Mouse (Mus musculus) stomach, embryonic 16.5 days (tissue): ENCODE measurements around the gene Trio. TPM values are rescaled to one million over a fixed set of nuclear protein-coding genes. Genes with fewer than 3 reads are reported as not detected.

Source experiments
- ATAC-seq: fragments of 200-750 bp; cut with Nextera tagmentation; 2 replicates; pipeline ENCODE4 v1.8.0; 2017; ENCODE audit warnings: moderate number of reproducible peaks, moderate TSS enrichment; ENCODE audit not compliant: insufficient read depth, low FRiP score
- H3K27ac ChIP-seq: fragments of 300-500 bp; sonication (generic); 2 replicates; pipeline ENCODE4 v1.5.1; 2014; ENCODE audit warnings: low read length
- H3K27me3 ChIP-seq: fragments of 300-500 bp; sonication (generic); 2 replicates; pipeline ENCODE4 v1.6.1; 2014; ENCODE audit warnings: low read length, control low read depth, mixed read lengths; ENCODE audit not compliant: control insufficient read depth, insufficient read depth
- H3K36me3 ChIP-seq: fragments of 300-500 bp; sonication (generic); 2 replicates; pipeline ENCODE4 v1.6.1; 2014; ENCODE audit warnings: low read length; ENCODE audit not compliant: control insufficient read depth, insufficient read depth
- H3K4me1 ChIP-seq: fragments of 300-500 bp; sonication (generic); 2 replicates; pipeline ENCODE4 v1.6.1; 2014; ENCODE audit warnings: low read length, control low read depth, mixed read lengths; ENCODE audit not compliant: control insufficient read depth, insufficient read depth
- H3K4me2 ChIP-seq: fragments of 300-500 bp; sonication (generic); 2 replicates; pipeline ENCODE4 v1.6.1; 2014; ENCODE audit warnings: low read depth, low read length, mixed read lengths
- H3K4me3 ChIP-seq: fragments of 300-500 bp; sonication (generic); replicated peaks from 2 replicates; pipeline ENCODE4 v1.5.1; 2014; ENCODE audit warnings: mild to moderate bottlenecking, low read length
- H3K9ac ChIP-seq: fragments of 300-500 bp; sonication (generic); 2 replicates; pipeline ENCODE4 v1.6.1; 2014; ENCODE audit warnings: low read length
- H3K9me3 ChIP-seq: fragments of 300-500 bp; sonication (generic); replicated peaks from 2 replicates; pipeline ENCODE4 v1.6.1; 2016; ENCODE audit warnings: low read length, control low read depth; ENCODE audit not compliant: control insufficient read depth
- WGBS: fragments of 180-500 bp; shearing (Covaris S2); extraction: QIAGEN DNeasy Blood & Tissue Kit; methylation state at CpG from one replicate; pipeline ENCODE4 v1.1.7; 2014; 5-methylcytosine and 5-hydroxymethylcytosine counted together
- polyA plus RNA-seq: library from polyadenylated mRNA; unstranded; fragments of >200 nt; fragmentation: Nextera tagmentation; extraction: Ambion mirVana; gene quantifications from 2 replicates; pipeline ENCODE4 v1.2.1, GENCODE M21; 2015

Trio gene
- polyA plus RNA-seq, 1 experiment from 2014 or later: 22.9 TPM

GRCm38 (mm10) chr15:27991892-27992593 lies 33.6 kb downstream of the Trio start:
- no peak overlapping the region for H3K4me3 ChIP-seq
- H3K36me3 ChIP-seq: no peaks in the 10 kb centered on the region
- no peak overlapping the region for H3K9ac ChIP-seq
- H3K27ac ChIP-seq: peak overlapping the region; percentile 72
- H3K9me3 ChIP-seq: no peaks in the 10 kb centered on the region
- no peaks in the 10 kb centered on the region for H3K27me3 ChIP-seq
- ATAC-seq: no peak; the same call in 1 of the 2 replicates
- no peak overlapping the region for H3K4me2 ChIP-seq
- H3K4me1 ChIP-seq: peaks cover 37% of the 10 kb centered on the region
- WGBS: 49% methylated on average over 6 of the region's 6 CpGs

- no peaks in the 10 kb centered on the region for H3K27me3 ChIP-seq
- WGBS: 70% methylated on average over 17 of the region's 17 CpGs
- H3K27ac ChIP-seq: peak overlapping the region; percentile 72; the same call in 1 of the 2 replicates
- H3K4me1 ChIP-seq: peaks cover 37% of the 10 kb centered on the region
- H3K36me3 ChIP-seq: no peaks in the 10 kb centered on the region
- ATAC-seq: no peak
- H3K4me2 ChIP-seq: no peak overlapping the region
- H3K4me3 ChIP-seq: no peak overlapping the region
- no peaks in the 10 kb centered on the region for H3K9me3 ChIP-seq
- no peak overlapping the region for H3K9ac ChIP-seq
Observed at GRCm38 (mm10) chr15:27991066-27991701, 34.5 kb downstream of the Trio start.

GRCm38 (mm10) chr15:27987979-27988378 lies 37.7 kb downstream of the Trio start:
- no peaks in the 10 kb centered on the region for H3K36me3 ChIP-seq
- H3K27ac ChIP-seq: no peak overlapping the region
- peaks cover 19% of the 10 kb centered on the region for H3K4me1 ChIP-seq
- H3K9me3 ChIP-seq: no peaks in the 10 kb centered on the region
- WGBS: 67% methylated on average over 7 of the region's 7 CpGs
- no peaks in the 10 kb centered on the region for H3K27me3 ChIP-seq
- H3K9ac ChIP-seq: no peak overlapping the region
- H3K4me3 ChIP-seq: no peak overlapping the region
- no peak for ATAC-seq
- no peak overlapping the region for H3K4me2 ChIP-seq

DNA sequence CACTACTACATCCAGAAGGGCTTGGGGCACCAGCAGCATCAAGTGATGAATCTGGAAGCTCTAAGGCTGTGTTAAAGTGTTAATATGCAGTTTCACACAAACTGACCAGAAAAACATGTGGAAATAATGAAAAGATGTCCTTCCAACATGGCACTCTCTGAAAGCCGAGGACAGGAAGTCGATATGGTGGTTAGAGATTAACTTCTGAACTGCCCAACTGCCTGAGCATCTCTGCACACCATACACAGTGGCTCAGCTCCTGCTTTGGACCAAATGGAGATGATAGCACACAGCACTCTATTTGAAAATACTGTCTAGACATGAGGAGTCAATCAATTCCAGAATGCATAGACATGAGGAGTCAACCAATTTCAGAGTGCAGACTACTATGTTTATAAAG lies 40.8 kb downstream of the Trio start:
- WGBS: 66% methylated on average over 2 of the region's 2 CpGs
- Histone ChIP-seq H3K4me2 (no peak overlapping the region), H3K36me3 (no peaks in the 10 kb centered on the region), H3K27me3 (no peaks in the 10 kb centered on the region), H3K27ac (no peak overlapping the region), H3K9ac (no peak overlapping the region), H3K9me3 (no peaks in the 10 kb centered on the region), H3K4me1 (peaks cover 15% of the 10 kb centered on the region), H3K4me3 (no peak overlapping the region)
- no peak for ATAC-seq

- WGBS: 51% methylated on average over 13 of the region's 13 CpGs
- Histone ChIP-seq H3K36me3 (no peaks in the 10 kb centered on the region), H3K27ac (no peak overlapping the region), H3K4me3 (no peak overlapping the region), H3K27me3 (no peaks in the 10 kb centered on the region), H3K4me1 (peaks cover 15% of the 10 kb centered on the region), H3K9ac (no peak overlapping the region), H3K4me2 (no peak overlapping the region), H3K9me3 (no peaks in the 10 kb centered on the region)
- no peak for ATAC-seq
Observed at GRCm38 (mm10) chr15:27981764-27982500, 43.7 kb downstream of the Trio start.

DNA sequence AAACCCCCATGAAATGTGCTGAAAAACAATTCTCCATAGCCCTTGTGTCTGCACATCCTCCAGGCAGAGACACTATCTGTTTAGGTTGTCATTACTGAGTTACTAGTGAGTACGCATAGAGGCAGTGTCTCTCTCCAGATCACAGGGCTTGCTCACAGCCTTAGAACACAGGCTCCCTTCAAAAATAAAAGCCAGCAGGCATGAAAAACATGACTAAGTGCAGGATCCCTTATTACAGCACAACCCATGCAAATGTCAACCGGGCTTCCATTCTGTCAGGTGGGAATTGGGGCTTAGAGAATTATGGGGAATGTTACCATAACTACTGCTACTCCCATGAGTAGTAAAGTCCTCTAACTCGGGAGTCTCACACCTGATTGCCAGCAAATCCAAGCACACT lies 44.4 kb downstream of the Trio start:
- no peaks in the 10 kb centered on the region for H3K9me3 ChIP-seq
- H3K27me3 ChIP-seq: no peaks in the 10 kb centered on the region
- 45% methylated on average over 3 of the region's 3 CpGs for WGBS
- no peak overlapping the region for H3K4me2 ChIP-seq
- peaks cover 15% of the 10 kb centered on the region for H3K4me1 ChIP-seq
- H3K4me3 ChIP-seq: no peak overlapping the region
- no peaks in the 10 kb centered on the region for H3K36me3 ChIP-seq
- ATAC-seq: no peak
- no peak overlapping the region for H3K27ac ChIP-seq
- no peak overlapping the region for H3K9ac ChIP-seq

DNA sequence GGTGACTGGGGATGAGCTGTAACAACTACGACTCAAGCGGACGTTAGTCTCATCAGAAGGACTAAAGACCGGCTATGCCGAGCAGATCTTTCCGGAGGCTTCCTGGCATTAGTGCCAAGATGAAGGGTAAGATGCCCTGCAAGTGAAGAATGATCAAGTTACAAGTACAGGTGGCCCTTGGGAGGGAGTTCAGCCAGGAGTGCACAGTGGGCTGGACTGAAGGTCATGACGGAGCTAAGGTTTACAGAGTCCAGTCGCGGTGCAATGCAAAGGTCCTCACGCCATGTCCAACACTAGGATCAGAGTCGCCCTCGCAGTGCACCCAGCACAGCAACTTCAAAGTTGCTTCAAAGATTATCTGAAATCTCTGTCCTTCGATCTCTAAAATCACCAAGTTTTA lies 45.2 kb downstream of the Trio start:
- peaks cover 15% of the 10 kb centered on the region for H3K4me1 ChIP-seq
- H3K9me3 ChIP-seq: no peaks in the 10 kb centered on the region
- H3K9ac ChIP-seq: no peak overlapping the region
- no peak for ATAC-seq
- H3K4me3 ChIP-seq: no peak overlapping the region
- H3K27me3 ChIP-seq: no peaks in the 10 kb centered on the region
- H3K4me2 ChIP-seq: no peak overlapping the region
- WGBS: 84% methylated on average over 13 of the region's 13 CpGs
- no peaks in the 10 kb centered on the region for H3K36me3 ChIP-seq
- H3K27ac ChIP-seq: no peak overlapping the region

DNA sequence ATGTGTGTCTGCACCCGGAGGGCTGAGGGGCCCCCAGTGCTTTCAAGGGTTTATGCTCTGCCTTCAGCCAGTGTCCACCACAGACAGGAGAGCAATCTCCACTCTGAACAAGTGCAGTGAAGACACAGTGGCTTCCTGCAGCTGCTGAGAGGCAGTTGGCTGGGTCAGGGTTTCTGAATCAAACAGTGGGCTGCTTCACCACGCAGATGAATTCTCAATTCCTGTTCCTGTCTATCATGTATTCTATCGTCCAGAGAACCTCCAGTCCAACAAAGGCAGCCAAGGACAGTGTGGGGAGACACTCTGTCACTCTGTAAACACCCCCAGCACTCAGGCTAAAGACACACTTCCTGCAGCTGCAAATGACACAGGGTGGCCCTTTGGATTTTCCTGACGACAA lies 48.7 kb downstream of the Trio start:
- no peak overlapping the region for H3K4me2 ChIP-seq
- H3K27ac ChIP-seq: no peak overlapping the region
- 51% methylated on average over 4 of the region's 4 CpGs for WGBS
- no peak overlapping the region for H3K4me3 ChIP-seq
- H3K36me3 ChIP-seq: no peaks in the 10 kb centered on the region
- ATAC-seq: no peak
- H3K4me1 ChIP-seq: peaks cover 9% of the 10 kb centered on the region
- H3K9me3 ChIP-seq: 0 out of 2 replicates have a peak, but pooled peaks cover 3% of the 10 kb centered on the region
- no peak overlapping the region for H3K9ac ChIP-seq
- H3K27me3 ChIP-seq: no peaks in the 10 kb centered on the region

- Histone ChIP-seq H3K9ac (no peak overlapping the region), H3K9me3 (0 out of 2 replicates have a peak, but pooled peaks cover 3% of the 10 kb centered on the region), H3K36me3 (no peaks in the 10 kb centered on the region), H3K4me1 (peaks cover 3% of the 10 kb centered on the region), H3K4me3 (no peak overlapping the region), H3K4me2 (no peak overlapping the region), H3K27me3 (no peaks in the 10 kb centered on the region), H3K27ac (no peak overlapping the region)
- no peak for ATAC-seq
Observed at GRCm38 (mm10) chr15:27976366-27976765, 49.3 kb downstream of the Trio start.
